In genomic region chr6:99033062-99033461, GRCm38 (mm10) we compare ENCODE assay signal across 10 mouse cellular contexts.
DNase-seq lines count a peak whose midpoint lies in the region; ATAC-seq and TF ChIP-seq lines count a peak whose summit lies in the region.
"Had no signal": no experiment of that assay in that cellular context is flagged by ENCODE, and none has a peak within 500 bp of the region (broad histone marks: within the 10 kb centered on the region; RNA-seq: fewer than 3 reads in every experiment).

No protein-coding gene starts in this region.

- no peak overlapping the region for H3K4me3 ChIP-seq in hindbrain, embryonic 10.5 days
- H3K4me3 ChIP-seq in hindbrain, embryonic 12.5 days: no peak overlapping the region
- no peak overlapping the region for H3K4me3 ChIP-seq in thymus, adult 2 months (ENCODE audit: control insufficient read depth, insufficient read depth, low read length)
- H3K4me3 ChIP-seq in stomach, postnatal 0 days (ENCODE audit: low read depth, low read length): no peak overlapping the region
- H3K4me3 ChIP-seq: hindbrain, embryonic 13.5 days had no signal

- no peaks in the 10 kb centered on the region for H3K36me3 ChIP-seq in hindbrain, embryonic 10.5 days
- H3K36me3 ChIP-seq in hindbrain, embryonic 12.5 days: no peaks in the 10 kb centered on the region
- H3K36me3 ChIP-seq in thymus, adult 2 months (ENCODE audit: control insufficient read depth, insufficient read depth, low read length): no peaks in the 10 kb centered on the region
- H3K36me3 ChIP-seq in stomach, postnatal 0 days (ENCODE audit: control insufficient read depth, insufficient read depth, low read length): no peaks in the 10 kb centered on the region
- H3K36me3 ChIP-seq: hindbrain, embryonic 13.5 days had no signal

- no peak for TF ChIP-seq POLR2A in thymus, adult 2 months (IDR thresholded peaks at IDR 0.05; ENCODE audit: control insufficient read depth, extremely low read depth, insufficient read depth, low read length, poor library complexity)

- 42% methylated on average over 6 of the region's 6 CpGs for WGBS in hindbrain, embryonic 10.5 days
- 34% methylated on average over 6 of the region's 6 CpGs for whole genome bisulfite sequencing in hindbrain, embryonic 12.5 days
- 81% methylated on average over 6 of the region's 6 CpGs for WGBS in thymus, adult 2 months
- 36% methylated on average over 6 of the region's 6 CpGs for WGBS in stomach, postnatal 0 days

- H3K9me3 ChIP-seq in hindbrain, embryonic 10.5 days: no peaks in the 10 kb centered on the region
- no peaks in the 10 kb centered on the region for H3K9me3 ChIP-seq in hindbrain, embryonic 12.5 days (replicated peaks)
- H3K9me3 ChIP-seq in stomach, postnatal 0 days (ENCODE audit: control insufficient read depth, low read length): no peaks in the 10 kb centered on the region
- H3K9me3 ChIP-seq: hindbrain, embryonic 13.5 days had no signal

- peaks cover 19% of the 10 kb centered on the region; the same call in 1 of the 2 replicates for H3K27me3 ChIP-seq in hindbrain, embryonic 10.5 days (ENCODE audit: insufficient read depth, poor library complexity, severe bottlenecking)
- 0 out of 2 replicates have a peak, but pooled peaks cover 4% of the 10 kb centered on the region for H3K27me3 ChIP-seq in hindbrain, embryonic 12.5 days
- H3K27me3 ChIP-seq in thymus, adult 2 months (ENCODE audit: control insufficient read depth, insufficient read depth, low read length): no peaks in the 10 kb centered on the region
- no peaks in the 10 kb centered on the region for H3K27me3 ChIP-seq in stomach, postnatal 0 days (ENCODE audit: control insufficient read depth, insufficient read depth, low read length)

- H3K9ac ChIP-seq in hindbrain, embryonic 12.5 days: no peak overlapping the region
- H3K9ac ChIP-seq in stomach, postnatal 0 days (ENCODE audit: low read length): no peak overlapping the region
- H3K9ac ChIP-seq: hindbrain, embryonic 13.5 days had no signal

- H3K4me1 ChIP-seq in hindbrain, embryonic 10.5 days (replicated peaks): peaks cover 54% of the 10 kb centered on the region
- H3K4me1 ChIP-seq in hindbrain, embryonic 12.5 days: peaks cover 10% of the 10 kb centered on the region
- H3K4me1 ChIP-seq in thymus, adult 2 months (replicated peaks; ENCODE audit: control insufficient read depth, insufficient read depth, low read length): peaks cover 10% of the 10 kb centered on the region
- 0 out of 2 replicates have a peak, but pooled peaks cover 7% of the 10 kb centered on the region for H3K4me1 ChIP-seq in stomach, postnatal 0 days (replicated peaks; ENCODE audit: control insufficient read depth, insufficient read depth)

- no peak overlapping the region for H3K27ac ChIP-seq in hindbrain, embryonic 10.5 days
- H3K27ac ChIP-seq in hindbrain, embryonic 12.5 days: no peak overlapping the region
- H3K27ac ChIP-seq in thymus, adult 2 months (ENCODE audit: control insufficient read depth, insufficient read depth, low read length): no peak overlapping the region
- peak overlapping the region; percentile 58 for H3K27ac ChIP-seq in stomach, postnatal 0 days (replicated peaks)
- H3K27ac ChIP-seq: hindbrain, embryonic 13.5 days had no signal

- ATAC-seq in hindbrain, embryonic 12.5 days (ENCODE audit: low FRiP score): no peak
- ATAC-seq in stomach, postnatal 0 days (ENCODE audit: low FRiP score, low TSS enrichment): no peak

- peak; percentile 40 for DNase-seq in hindbrain, embryonic 10.5 days (ENCODE audit: low spot score)
- peak; percentile 31 for DNase-seq in thymus, postnatal 14 days
- DNase-seq in thymus, adult 2 months: no peak
- DNase-seq in embryo, embryonic 9.5 days (ENCODE audit: extremely low spot score): peak; percentile 53
- DNase-seq in stomach, postnatal 0 days (ENCODE audit: low spot score): peak; percentile 36
- no peak for DNase-seq in right cerebral cortex, postnatal 10 days (ENCODE audit: low spot score in 2 of 2)
- DNase-seq in natural killer cell, adult 2 months (ENCODE audit: low spot score in 2 of 2): no peak
- DNase-seq: cerebellum, adult 11 months had no signal

- TF ChIP-seq EP300 in stomach, postnatal 0 days (optimal IDR thresholded peaks at IDR 0.05): no peak

- TF ChIP-seq CTCF in thymus, adult 2 months (IDR thresholded peaks at IDR 0.05; ENCODE audit: borderline replicate concordance, control insufficient read depth, extremely low read depth, insufficient read depth, low read length, poor library complexity): no peak
- TF ChIP-seq CTCF in stomach, postnatal 0 days (IDR thresholded peaks at IDR 0.05; ENCODE audit: low read depth): peak; percentile 70

- no peak overlapping the region for H3K4me2 ChIP-seq in hindbrain, embryonic 12.5 days (replicated peaks)
- H3K4me2 ChIP-seq in stomach, postnatal 0 days (replicated peaks; ENCODE audit: low read depth): no peak overlapping the region
- H3K4me2 ChIP-seq: hindbrain, embryonic 13.5 days had no signal

Comparison
In these comparisons a context has a peak if more than half of its experiments do, and no peak if none do; other contexts are left out.
1. DNase-seq: peak in hindbrain, embryonic 10.5 days (single experiment), thymus, postnatal 14 days (single experiment), embryo, embryonic 9.5 days (single experiment) and stomach, postnatal 0 days (single experiment); none in thymus, adult 2 months (single experiment), right cerebral cortex, postnatal 10 days (0 of 2) and natural killer cell, adult 2 months (0 of 2).